Mouse (Mus musculus): Measurements from ENCODE around the gene Bcl2a1b. TPM values are rescaled to one million over a fixed set of nuclear protein-coding genes. Genes with fewer than 3 reads are reported as not detected.

The Bcl2a1b gene
- polyA plus RNA-seq (2017; shearing (Covaris generic)), result 1,309 TPM

GRCm38 (mm10) chr9:89198969-89199416, at the start of gene Bcl2a1b, which contains the start of gene Gm29094:
Bcl2a1b (plus strand) TSS chr9:89199209.
Gm29094 (plus strand) TSS chr9:89199379.

GRCm38 (mm10) chr9:89210353-89211064, 11.5 kb downstream of the Bcl2a1b start, which contains the start of gene Mthfs:
Mthfs (plus strand) TSS chr9:89210676.

Other genes starting within 250 kb of the Bcl2a1b start
- 1.8 TPM for gene Bcl2a1a, start 242.3 kb upstream of the Bcl2a1b start, polyA plus RNA-seq (2017; shearing (Covaris generic))
- gene Trim43b, start 106.4 kb upstream of the Bcl2a1b start, polyA plus RNA-seq (2017; shearing (Covaris generic)), result 0.26 TPM
- gene Gm29094, start 170 bp downstream of the Bcl2a1b start, polyA plus RNA-seq (2017; shearing (Covaris generic)), result 61.2 TPM
- 73.2 TPM for gene Mthfs, start 11.5 kb downstream of the Bcl2a1b start, polyA plus RNA-seq (2017; shearing (Covaris generic))